Mouse (Mus musculus): ENCODE results near the gene Orm2. TPM values are rescaled to one million over a fixed set of nuclear protein-coding genes. Genes with fewer than 3 reads are reported as not detected.

The Orm2 gene
- polyA plus RNA-seq, 1 experiment from 2014 or later: 0.35 TPM

- Histone ChIP-seq H3K36me3 (no peaks in the 10 kb centered on the region), H3K9me3 (no peaks in the 10 kb centered on the region), H3K9ac (no peak overlapping the region), H3K4me1 (peaks cover 18% of the 10 kb centered on the region), H3K27me3 (no peaks in the 10 kb centered on the region), H3K4me3 (no peak overlapping the region), H3K27ac (no peak overlapping the region), H3K4me2 (no peak overlapping the region)
- ATAC-seq (ENCODE audit: insufficient number of reproducible peaks, low FRiP score, low TSS enrichment, low read depth): no peak
- 75% methylated on average over 6 of the region's 6 CpGs for WGBS
These were observed 13.7 kb upstream of the Orm2 start for GRCm38 (mm10) chr4:63348524-63348923.

- no peak within 1 kb of the TSS for H3K4me3 ChIP-seq
- ATAC-seq (ENCODE audit: insufficient number of reproducible peaks, low FRiP score, low TSS enrichment, low read depth): no peak
- 72% methylated on average over 4 of the region's 4 CpGs for WGBS
These were observed 6.2 kb upstream of the Orm2 start, which contains the start of gene Orm3 for GRCm38 (mm10) chr4:63355877-63356665. Gene Orm3 (plus strand): TSS chr4:63356162.

GRCm38 (mm10) chr4:63356981-63357570, 5.2 kb upstream of the Orm2 start:
- no peak overlapping the region for H3K27ac ChIP-seq
- H3K9ac ChIP-seq: no peak overlapping the region
- H3K27me3 ChIP-seq: no peaks in the 10 kb centered on the region
- H3K36me3 ChIP-seq: no peaks in the 10 kb centered on the region
- no peak overlapping the region for H3K4me3 ChIP-seq
- 54% methylated on average over 2 of the region's 2 CpGs for WGBS
- no peak for ATAC-seq (ENCODE audit: insufficient number of reproducible peaks, low FRiP score, low TSS enrichment, low read depth)
- no peaks in the 10 kb centered on the region for H3K9me3 ChIP-seq
- H3K4me2 ChIP-seq: no peak overlapping the region
- H3K4me1 ChIP-seq: peaks cover 6% of the 10 kb centered on the region; the same call in 1 of the 2 replicates

More at GRCm38 (mm10) chr4:63355877-63356665, 6.2 kb upstream of the Orm2 start, which contains the start of gene Orm3:
- Histone ChIP-seq H3K27me3 (no peaks in the 10 kb centered on the region), H3K4me1 (peaks cover 16% of the 10 kb centered on the region), H3K9ac (no peak within 1 kb of the TSS), H3K9me3 (no peaks in the 10 kb centered on the region), H3K27ac (peak within 1 kb of the TSS; percentile 3; the same call in 1 of the 2 replicates), H3K36me3 (no peaks in the 10 kb centered on the region), H3K4me2 (no peak within 1 kb of the TSS)

GRCm38 (mm10) chr4:63359861-63360260, 2.4 kb upstream of the Orm2 start:
- Histone ChIP-seq H3K4me3 (no peak overlapping the region), H3K9ac (no peak overlapping the region), H3K27ac (no peak overlapping the region), H3K9me3 (no peaks in the 10 kb centered on the region), H3K27me3 (no peaks in the 10 kb centered on the region), H3K4me1 (peaks cover 5% of the 10 kb centered on the region; the same call in 1 of the 2 replicates), H3K36me3 (no peaks in the 10 kb centered on the region), H3K4me2 (no peak overlapping the region)
- ATAC-seq (ENCODE audit: insufficient number of reproducible peaks, low FRiP score, low TSS enrichment, low read depth): no peak
- 71% methylated on average over 6 of the region's 6 CpGs for WGBS

GRCm38 (mm10) chr4:63368577-63368976, 6.3 kb downstream of the Orm2 start:
- Histone ChIP-seq H3K9ac (no peak overlapping the region), H3K4me3 (no peak overlapping the region), H3K27ac (no peak overlapping the region), H3K36me3 (peaks cover 44% of the 10 kb centered on the region), H3K4me2 (no peak overlapping the region), H3K4me1 (no peaks in the 10 kb centered on the region), H3K9me3 (no peaks in the 10 kb centered on the region), H3K27me3 (no peaks in the 10 kb centered on the region)
- WGBS: 17% methylated on average over 4 of the region's 4 CpGs
- no peak for ATAC-seq (ENCODE audit: insufficient number of reproducible peaks, low FRiP score, low TSS enrichment, low read depth)

- Histone ChIP-seq H3K9me3 (no peaks in the 10 kb centered on the region), H3K27ac (no peak overlapping the region), H3K4me1 (no peaks in the 10 kb centered on the region), H3K27me3 (no peaks in the 10 kb centered on the region), H3K4me3 (no peak overlapping the region), H3K36me3 (peaks cover 58% of the 10 kb centered on the region), H3K4me2 (no peak overlapping the region), H3K9ac (no peak overlapping the region)
- WGBS: 65% methylated on average over 7 of the region's 7 CpGs
- no peak for ATAC-seq (ENCODE audit: insufficient number of reproducible peaks, low FRiP score, low TSS enrichment, low read depth)
These were observed 8.6 kb downstream of the Orm2 start for GRCm38 (mm10) chr4:63370897-63371296.

GRCm38 (mm10) chr4:63371890-63372289, 9.6 kb downstream of the Orm2 start:
- Histone ChIP-seq H3K27ac (no peak overlapping the region), H3K4me2 (no peak overlapping the region), H3K4me1 (no peaks in the 10 kb centered on the region), H3K27me3 (no peaks in the 10 kb centered on the region), H3K9ac (no peak overlapping the region), H3K9me3 (no peaks in the 10 kb centered on the region), H3K36me3 (peaks cover 66% of the 10 kb centered on the region), H3K4me3 (no peak overlapping the region)
- no peak for ATAC-seq (ENCODE audit: insufficient number of reproducible peaks, low FRiP score, low TSS enrichment, low read depth)
- WGBS: 48% methylated on average over 3 of the region's 3 CpGs

- Histone ChIP-seq H3K9me3 (no peaks in the 10 kb centered on the region), H3K4me2 (no peak overlapping the region), H3K4me3 (no peak overlapping the region), H3K27me3 (no peaks in the 10 kb centered on the region), H3K4me1 (no peaks in the 10 kb centered on the region), H3K9ac (no peak overlapping the region), H3K27ac (no peak overlapping the region), H3K36me3 (peaks cover 68% of the 10 kb centered on the region)
- no peak for ATAC-seq (ENCODE audit: insufficient number of reproducible peaks, low FRiP score, low TSS enrichment, low read depth)
- 92% methylated on average over 8 of the region's 8 CpGs for WGBS
These were observed 11.2 kb downstream of the Orm2 start for GRCm38 (mm10) chr4:63373404-63373803.

- Histone ChIP-seq H3K4me2 (no peak overlapping the region), H3K4me3 (no peak overlapping the region), H3K9me3 (no peaks in the 10 kb centered on the region), H3K27me3 (no peaks in the 10 kb centered on the region), H3K4me1 (no peaks in the 10 kb centered on the region), H3K36me3 (peaks cover 77% of the 10 kb centered on the region), H3K9ac (no peak overlapping the region), H3K27ac (no peak overlapping the region)
- WGBS: 63% methylated on average over 12 of the region's 12 CpGs
- no peak for ATAC-seq (ENCODE audit: insufficient number of reproducible peaks, low FRiP score, low TSS enrichment, low read depth)
These were observed 12.1 kb downstream of the Orm2 start for GRCm38 (mm10) chr4:63374331-63374730.

- no peak for ATAC-seq (ENCODE audit: insufficient number of reproducible peaks, low FRiP score, low TSS enrichment, low read depth)
- Histone ChIP-seq H3K27ac (no peak overlapping the region), H3K4me2 (no peak overlapping the region), H3K9ac (no peak overlapping the region), H3K27me3 (no peaks in the 10 kb centered on the region), H3K9me3 (no peaks in the 10 kb centered on the region), H3K4me1 (no peaks in the 10 kb centered on the region), H3K4me3 (no peak overlapping the region), H3K36me3 (peaks cover 82% of the 10 kb centered on the region)
- 37% methylated on average over 1 of the region's 1 CpGs for WGBS
These were observed 13.1 kb downstream of the Orm2 start for GRCm38 (mm10) chr4:63375367-63375766.

- H3K4me3 ChIP-seq: no peak overlapping the region
- no peaks in the 10 kb centered on the region for H3K9me3 ChIP-seq
- H3K9ac ChIP-seq: no peak overlapping the region
- WGBS: 69% methylated on average over 7 of the region's 7 CpGs
- no peaks in the 10 kb centered on the region for H3K4me1 ChIP-seq
- no peak overlapping the region for H3K27ac ChIP-seq
- no peak overlapping the region for H3K4me2 ChIP-seq
- H3K36me3 ChIP-seq: peaks cover 87% of the 10 kb centered on the region
- no peaks in the 10 kb centered on the region for H3K27me3 ChIP-seq
- ATAC-seq (ENCODE audit: insufficient number of reproducible peaks, low FRiP score, low TSS enrichment, low read depth): no peak
These were observed 15.2 kb downstream of the Orm2 start for GRCm38 (mm10) chr4:63377483-63377882.

- Histone ChIP-seq H3K4me1 (no peaks in the 10 kb centered on the region), H3K4me2 (no peak overlapping the region), H3K36me3 (peaks cover 72% of the 10 kb centered on the region), H3K9me3 (no peaks in the 10 kb centered on the region), H3K27ac (no peak overlapping the region), H3K4me3 (no peak overlapping the region), H3K9ac (no peak overlapping the region), H3K27me3 (no peaks in the 10 kb centered on the region)
- ATAC-seq (ENCODE audit: insufficient number of reproducible peaks, low FRiP score, low TSS enrichment, low read depth): no peak
- WGBS: 89% methylated on average over 4 of the region's 4 CpGs
These were observed 20.6 kb downstream of the Orm2 start for GRCm38 (mm10) chr4:63382676-63383369.
